Mouse (Mus musculus) embryonic facial prominence, embryonic 13.5 days (tissue): ENCODE results near the gene Abcd4. TPM values are rescaled to one million over a fixed set of nuclear protein-coding genes. Genes with fewer than 3 reads are reported as not detected.

Source experiments
- ATAC-seq: fragments of 200-750 bp; cut with Nextera tagmentation; 2 replicates; pipeline ENCODE4 v1.8.0; 2017; ENCODE audit warnings: low read depth; ENCODE audit not compliant: insufficient number of reproducible peaks, insufficient read depth, low FRiP score, low TSS enrichment
- H3K27ac ChIP-seq: fragments of 300-500 bp; sonication (generic); 2 replicates; pipeline ENCODE4 v1.5.1; 2015; ENCODE audit warnings: moderate library complexity, mild to moderate bottlenecking, inconsistent platforms
- H3K27me3 ChIP-seq: fragments of 300-500 bp; sonication (generic); 2 replicates; pipeline ENCODE4 v1.6.1; 2015; ENCODE audit warnings: mild to moderate bottlenecking, inconsistent platforms
- H3K36me3 ChIP-seq: fragments of 300-500 bp; sonication (generic); 2 replicates; pipeline ENCODE4 v1.6.1; 2015; ENCODE audit warnings: mild to moderate bottlenecking, inconsistent platforms
- H3K4me1 ChIP-seq: fragments of 300-500 bp; sonication (generic); 2 replicates; pipeline ENCODE4 v1.6.1; 2015; ENCODE audit warnings: inconsistent platforms
- H3K4me2 ChIP-seq: fragments of 300-500 bp; sonication (generic); 2 replicates; pipeline ENCODE4 v1.6.1; 2015; ENCODE audit warnings: moderate library complexity, mild to moderate bottlenecking, inconsistent platforms
- H3K4me3 ChIP-seq: fragments of 300-500 bp; sonication (generic); 2 replicates; pipeline ENCODE4 v1.5.1; 2015; ENCODE audit warnings: mild to moderate bottlenecking, inconsistent platforms
- H3K9ac ChIP-seq: fragments of 300-500 bp; sonication (generic); 2 replicates; pipeline ENCODE4 v1.6.1; 2015; ENCODE audit warnings: mild to moderate bottlenecking, inconsistent platforms
- H3K9me3 ChIP-seq: fragments of 300-500 bp; sonication (generic); 2 replicates; pipeline ENCODE4 v1.6.1; 2016; ENCODE audit warnings: inconsistent platforms
- WGBS: fragments of 180-500 bp; shearing (Covaris S2); methylation state at CpG from one replicate; pipeline ENCODE4 v1.1.7; 2015; ENCODE audit warnings: mixed read lengths; 5-methylcytosine and 5-hydroxymethylcytosine counted together
- polyA plus RNA-seq: library from polyadenylated mRNA; unstranded; fragments of >200 nt; fragmentation: Nextera tagmentation; extraction: Ambion mirVana; gene quantifications from 2 replicates; pipeline ENCODE4 v1.2.1, GENCODE M21; 2015

The Abcd4 gene
- 17.8 and 18.0 TPM in 2 replicates for polyA plus RNA-seq

GRCm38 (mm10) chr12:84616977-84617630 lies at the start of gene Abcd4:
Abcd4 (minus strand) TSS chr12:84617413.
- H3K36me3 ChIP-seq: peaks cover 10% of the 10 kb centered on the region
- peaks cover 2% of the 10 kb centered on the region; the same call in 1 of the 2 replicates for H3K4me1 ChIP-seq
- peak within 1 kb of the TSS; percentile 71 for H3K4me3 ChIP-seq
- under 1% methylated on average over 34 of the region's 34 CpGs for WGBS
- no peaks in the 10 kb centered on the region for H3K27me3 ChIP-seq
- peak; percentile 93 for ATAC-seq
- H3K27ac ChIP-seq: peak within 1 kb of the TSS; percentile 73
- peak within 1 kb of the TSS; percentile 84 for H3K9ac ChIP-seq
- H3K9me3 ChIP-seq: no peaks in the 10 kb centered on the region
- H3K4me2 ChIP-seq: peak within 1 kb of the TSS; percentile 66

GRCm38 (mm10) chr12:84653912-84654311 lies 36.7 kb upstream of the Abcd4 start:
- Histone ChIP-seq H3K27me3 (peaks cover 10% of the 10 kb centered on the region; the same call in 1 of the 2 replicates), H3K9ac (no peak overlapping the region), H3K4me1 (0 out of 2 replicates have a peak, but pooled peaks cover 2% of the 10 kb centered on the region), H3K36me3 (no peaks in the 10 kb centered on the region), H3K27ac (no peak overlapping the region), H3K4me2 (no peak overlapping the region), H3K4me3 (no peak overlapping the region), H3K9me3 (no peaks in the 10 kb centered on the region)
- ATAC-seq: no peak
- 7% methylated on average over 3 of the region's 3 CpGs for WGBS

GRCm38 (mm10) chr12:84650234-84650633 lies 33.0 kb upstream of the Abcd4 start:
- Histone ChIP-seq H3K4me3 (no peak overlapping the region), H3K4me1 (0 out of 2 replicates have a peak, but pooled peaks cover 2% of the 10 kb centered on the region), H3K9me3 (no peaks in the 10 kb centered on the region), H3K36me3 (no peaks in the 10 kb centered on the region), H3K9ac (no peak overlapping the region), H3K4me2 (no peak overlapping the region), H3K27ac (no peak overlapping the region), H3K27me3 (peaks cover 14% of the 10 kb centered on the region; the same call in 1 of the 2 replicates)
- no peak for ATAC-seq
- WGBS: 85% methylated on average over 13 of the region's 13 CpGs

- H3K27me3 ChIP-seq: peaks cover 57% of the 10 kb centered on the region
- ATAC-seq: no peak
- peaks cover 3% of the 10 kb centered on the region; the same call in 1 of the 2 replicates for H3K4me1 ChIP-seq
- H3K27ac ChIP-seq: no peak within 1 kb of the TSS
- no peak within 1 kb of the TSS for H3K4me3 ChIP-seq
- 4% methylated on average over 9 of the region's 9 CpGs for WGBS
- H3K36me3 ChIP-seq: no peaks in the 10 kb centered on the region
- H3K4me2 ChIP-seq: no peak within 1 kb of the TSS
- no peak within 1 kb of the TSS for H3K9ac ChIP-seq
- no peaks in the 10 kb centered on the region for H3K9me3 ChIP-seq
Observed at GRCm38 (mm10) chr12:84640654-84641053, 23.4 kb upstream of the Abcd4 start, which contains the start of gene Vrtn. Vrtn (plus strand) TSS chr12:84641019.

- WGBS: 11% methylated on average over 6 of the region's 6 CpGs
- H3K4me2 ChIP-seq: no peak overlapping the region
- no peak for ATAC-seq
- H3K27me3 ChIP-seq: peaks cover 57% of the 10 kb centered on the region
- no peak overlapping the region for H3K27ac ChIP-seq
- no peak overlapping the region for H3K9ac ChIP-seq
- H3K36me3 ChIP-seq: no peaks in the 10 kb centered on the region
- H3K4me3 ChIP-seq: no peak overlapping the region
- H3K9me3 ChIP-seq: no peaks in the 10 kb centered on the region
- peaks cover 3% of the 10 kb centered on the region; the same call in 1 of the 2 replicates for H3K4me1 ChIP-seq
Observed at GRCm38 (mm10) chr12:84640253-84640652, 23.0 kb upstream of the Abcd4 start.

- Histone ChIP-seq H3K4me1 (no peaks in the 10 kb centered on the region), H3K27me3 (peaks cover 2% of the 10 kb centered on the region; the same call in 1 of the 2 replicates), H3K4me2 (no peak overlapping the region), H3K27ac (no peak overlapping the region), H3K9ac (no peak overlapping the region), H3K4me3 (no peak overlapping the region), H3K36me3 (no peaks in the 10 kb centered on the region), H3K9me3 (no peaks in the 10 kb centered on the region)
- no peak for ATAC-seq
- WGBS: 56% methylated on average over 3 of the region's 3 CpGs
Observed at GRCm38 (mm10) chr12:84631867-84632266, 14.7 kb upstream of the Abcd4 start.

GRCm38 (mm10) chr12:84625116-84625515 lies 7.9 kb upstream of the Abcd4 start:
- peaks cover 39% of the 10 kb centered on the region for H3K27me3 ChIP-seq
- ATAC-seq: no peak
- H3K4me2 ChIP-seq: 0 out of 2 replicates have a peak overlapping the region, but pooled peaks have one; percentile 9
- WGBS: 5% methylated on average over 9 of the region's 9 CpGs
- H3K4me1 ChIP-seq: 0 out of 2 replicates have a peak, but pooled peaks cover 3% of the 10 kb centered on the region
- no peaks in the 10 kb centered on the region for H3K36me3 ChIP-seq
- H3K9ac ChIP-seq: peak overlapping the region; percentile 49; the same call in 1 of the 2 replicates
- H3K9me3 ChIP-seq: no peaks in the 10 kb centered on the region
- no peak overlapping the region for H3K27ac ChIP-seq
- H3K4me3 ChIP-seq: no peak overlapping the region; the same call in 1 of the 2 replicates

GRCm38 (mm10) chr12:84624601-84625000 lies 7.4 kb upstream of the Abcd4 start:
- no peak overlapping the region for H3K27ac ChIP-seq
- no peak for ATAC-seq
- no peak overlapping the region for H3K4me3 ChIP-seq
- H3K9me3 ChIP-seq: no peaks in the 10 kb centered on the region
- H3K4me1 ChIP-seq: 0 out of 2 replicates have a peak, but pooled peaks cover 3% of the 10 kb centered on the region
- H3K9ac ChIP-seq: no peak overlapping the region
- H3K36me3 ChIP-seq: no peaks in the 10 kb centered on the region
- peaks cover 39% of the 10 kb centered on the region for H3K27me3 ChIP-seq
- H3K4me2 ChIP-seq: no peak overlapping the region
- WGBS: 20% methylated on average over 8 of the region's 8 CpGs

- ATAC-seq: no peak
- Histone ChIP-seq H3K4me3 (no peak overlapping the region), H3K27me3 (peaks cover 28% of the 10 kb centered on the region), H3K36me3 (no peaks in the 10 kb centered on the region), H3K4me2 (no peak overlapping the region), H3K9me3 (no peaks in the 10 kb centered on the region), H3K9ac (no peak overlapping the region), H3K27ac (no peak overlapping the region), H3K4me1 (peaks cover 5% of the 10 kb centered on the region; the same call in 1 of the 2 replicates)
Observed at GRCm38 (mm10) chr12:84620975-84621374, 3.8 kb upstream of the Abcd4 start.

- Histone ChIP-seq H3K27ac (peak overlapping the region; percentile 28; the same call in 1 of the 2 replicates), H3K4me2 (peak overlapping the region; percentile 66), H3K36me3 (peaks cover 5% of the 10 kb centered on the region; the same call in 1 of the 2 replicates), H3K9me3 (no peaks in the 10 kb centered on the region), H3K4me3 (peak overlapping the region; percentile 71), H3K4me1 (peaks cover 2% of the 10 kb centered on the region; the same call in 1 of the 2 replicates), H3K9ac (peak overlapping the region; percentile 66), H3K27me3 (no peaks in the 10 kb centered on the region)
- ATAC-seq: no peak
- 3% methylated on average over 10 of the region's 10 CpGs for WGBS
Observed at GRCm38 (mm10) chr12:84617663-84618062, 450 bp upstream of the Abcd4 start.

- H3K27me3 ChIP-seq: no peaks in the 10 kb centered on the region
- WGBS: 82% methylated on average over 7 of the region's 7 CpGs
- no peak overlapping the region for H3K27ac ChIP-seq
- no peak for ATAC-seq
- no peak overlapping the region for H3K9ac ChIP-seq
- H3K4me2 ChIP-seq: no peak overlapping the region
- H3K9me3 ChIP-seq: no peaks in the 10 kb centered on the region
- peaks cover 2% of the 10 kb centered on the region; the same call in 1 of the 2 replicates for H3K4me1 ChIP-seq
- H3K36me3 ChIP-seq: peaks cover 17% of the 10 kb centered on the region
- H3K4me3 ChIP-seq: no peak overlapping the region
Observed at GRCm38 (mm10) chr12:84614524-84614923, 2.7 kb downstream of the Abcd4 start.

GRCm38 (mm10) chr12:84614001-84614400 lies 3.2 kb downstream of the Abcd4 start:
- no peak overlapping the region for H3K4me2 ChIP-seq
- H3K36me3 ChIP-seq: peaks cover 20% of the 10 kb centered on the region
- 87% methylated on average over 11 of the region's 11 CpGs for WGBS
- ATAC-seq: no peak
- no peaks in the 10 kb centered on the region for H3K27me3 ChIP-seq
- H3K4me1 ChIP-seq: peaks cover 2% of the 10 kb centered on the region; the same call in 1 of the 2 replicates
- no peaks in the 10 kb centered on the region for H3K9me3 ChIP-seq
- H3K27ac ChIP-seq: no peak overlapping the region
- H3K4me3 ChIP-seq: no peak overlapping the region
- no peak overlapping the region for H3K9ac ChIP-seq
